11 mouse cellular contexts compared by ENCODE assay signal in genomic region chr4:13398764-13399515, GRCm38 (mm10).
A peak's percentile ranks its signal among the peaks of the same experiment; 100 is the strongest.
DNase-seq lines count a peak whose midpoint lies in the region; ATAC-seq and TF ChIP-seq lines count a peak whose summit lies in the region.
"Had no signal": no experiment of that assay in that cellular context is flagged by ENCODE, and none has a peak within 500 bp of the region (broad histone marks: within the 10 kb centered on the region; RNA-seq: fewer than 3 reads in every experiment).

No protein-coding gene starts in this region.

- no peak overlapping the region for H3K9ac ChIP-seq in forebrain, embryonic 12.5 days
- no peak overlapping the region for H3K9ac ChIP-seq in neural tube, embryonic 14.5 days (replicated peaks; ENCODE audit: low read depth, low read length)
- no peak overlapping the region for H3K9ac ChIP-seq in liver, postnatal 0 days (replicated peaks)
- H3K9ac ChIP-seq: liver, embryonic 15.5 days had no signal

- no peaks in the 10 kb centered on the region for H3K36me3 ChIP-seq in forebrain, embryonic 12.5 days (replicated peaks)
- H3K36me3 ChIP-seq in neural tube, embryonic 14.5 days (ENCODE audit: control insufficient read depth, insufficient read depth, low read length) = no peaks in the 10 kb centered on the region
- no peaks in the 10 kb centered on the region for H3K36me3 ChIP-seq in liver, postnatal 0 days (replicated peaks; ENCODE audit: insufficient read depth, low read length)
- H3K36me3 ChIP-seq: liver, embryonic 15.5 days had no signal

- no peak for TF ChIP-seq CTCF in gastrocnemius, adult 2 months (IDR thresholded peaks at IDR 0.05)
- no peak for TF ChIP-seq CTCF in liver, postnatal 0 days (IDR thresholded peaks at IDR 0.05; ENCODE audit: low read depth)

- H3K27ac ChIP-seq in gastrocnemius, adult 2 months = no peak overlapping the region
- H3K27ac ChIP-seq in forebrain, embryonic 12.5 days = 0 out of 2 replicates have a peak overlapping the region, but pooled peaks have one; percentile 1
- peak overlapping the region; percentile 45 for H3K27ac ChIP-seq in neural tube, embryonic 14.5 days (ENCODE audit: low read depth, low read length)
- no peak overlapping the region for H3K27ac ChIP-seq in liver, postnatal 0 days (ENCODE audit: low read depth)
- H3K27ac ChIP-seq: liver, embryonic 15.5 days had no signal

- H3K4me3 ChIP-seq in gastrocnemius, adult 2 months = no peak overlapping the region
- H3K4me3 ChIP-seq in forebrain, embryonic 12.5 days (replicated peaks) = no peak overlapping the region
- H3K4me3 ChIP-seq in neural tube, embryonic 14.5 days (ENCODE audit: low read depth, low read length) = no peak overlapping the region
- H3K4me3 ChIP-seq in liver, postnatal 0 days (ENCODE audit: low read depth, low read length) = no peak overlapping the region
- H3K4me3 ChIP-seq: liver, embryonic 15.5 days had no signal

- intact Hi-C loops in gastrocnemius, adult 2 months (cut with DNase I) = no loop called here
- intact Hi-C loops in gastrocnemius, postnatal 14 days (cut with DNase I; ENCODE audit: low total_unique reads) = no loop called here

- no peaks in the 10 kb centered on the region for H3K9me3 ChIP-seq in forebrain, embryonic 12.5 days
- H3K9me3 ChIP-seq in neural tube, embryonic 14.5 days (ENCODE audit: control insufficient read depth, low read length) = no peaks in the 10 kb centered on the region
- no peaks in the 10 kb centered on the region for H3K9me3 ChIP-seq in liver, postnatal 0 days (ENCODE audit: low read length)
- H3K9me3 ChIP-seq: liver, embryonic 15.5 days had no signal

- WGBS in forebrain, embryonic 12.5 days = 44% methylated on average over 14 of the region's 14 CpGs
- WGBS in neural tube, embryonic 14.5 days = 15% methylated on average over 14 of the region's 14 CpGs
- 65% methylated on average over 14 of the region's 14 CpGs for WGBS in liver, postnatal 0 days (ENCODE audit: insufficient replicate concordance)

- H3K27me3 ChIP-seq in forebrain, embryonic 12.5 days = no peaks in the 10 kb centered on the region
- H3K27me3 ChIP-seq in neural tube, embryonic 14.5 days (ENCODE audit: control insufficient read depth, insufficient read depth, low read length) = no peaks in the 10 kb centered on the region
- no peaks in the 10 kb centered on the region for H3K27me3 ChIP-seq in liver, postnatal 0 days (ENCODE audit: insufficient read depth, low read length)
- H3K27me3 ChIP-seq: liver, embryonic 15.5 days had no signal

- peak overlapping the region; percentile 21; the same call in 1 of the 2 replicates for H3K4me2 ChIP-seq in forebrain, embryonic 12.5 days
- peak overlapping the region; percentile 28 for H3K4me2 ChIP-seq in neural tube, embryonic 14.5 days (ENCODE audit: low read depth, low read length)
- no peak overlapping the region for H3K4me2 ChIP-seq in liver, postnatal 0 days (ENCODE audit: low read depth, low read length)
- H3K4me2 ChIP-seq: liver, embryonic 15.5 days had no signal

- peak; percentile 61; the same call in 1 of the 2 replicates for ATAC-seq in forebrain, embryonic 12.5 days (ENCODE audit: low FRiP score)
- peak; percentile 97 for ATAC-seq in neural tube, embryonic 14.5 days (ENCODE audit: low read depth)
- ATAC-seq in liver, postnatal 0 days = no peak

- peak; percentile 28 for DNase-seq in gastrocnemius, adult 2 months
- DNase-seq in gastrocnemius, postnatal 14 days = no peak
- DNase-seq in layer of hippocampus, postnatal 10 days (ENCODE audit: low spot score in 2 of 2) = peak; percentile 22 to 32
- no peak for DNase-seq in thymus, postnatal 10 days (ENCODE audit: low spot score in 2 of 2)
- DNase-seq in liver, postnatal 0 days = no peak
- no peak for DNase-seq in adrenal gland, postnatal 14 days
- DNase-seq: B cell, adult 2 months; heart, adult 18-20 months had no signal

- TF ChIP-seq EP300 in liver, postnatal 0 days (IDR thresholded peaks at IDR 0.05; ENCODE audit: low read depth) = no peak

- H3K4me1 ChIP-seq in forebrain, embryonic 12.5 days = peaks cover 11% of the 10 kb centered on the region
- H3K4me1 ChIP-seq in neural tube, embryonic 14.5 days (ENCODE audit: control insufficient read depth, insufficient read depth, low read length) = peaks cover 3% of the 10 kb centered on the region
- H3K4me1 ChIP-seq in liver, postnatal 0 days (ENCODE audit: insufficient read depth) = no peaks in the 10 kb centered on the region
- H3K4me1 ChIP-seq: liver, embryonic 15.5 days had no signal

Comparison
In these comparisons a context has a peak if more than half of its experiments do, and no peak if none do; other contexts are left out.
1. DNase-seq: peak in gastrocnemius, adult 2 months (single experiment) and layer of hippocampus, postnatal 10 days (2 of 2); none in gastrocnemius, postnatal 14 days (single experiment), thymus, postnatal 10 days (0 of 2), liver, postnatal 0 days (single experiment) and adrenal gland, postnatal 14 days (single experiment).
2. H3K27ac ChIP-seq: peak in forebrain, embryonic 12.5 days (single experiment) and neural tube, embryonic 14.5 days (single experiment); none in gastrocnemius, adult 2 months (single experiment) and liver, postnatal 0 days (single experiment).